Mouse (Mus musculus) forebrain, embryonic 12.5 days (tissue): ENCODE measurements around the gene Ctbp2. TPM values are rescaled to one million over a fixed set of nuclear protein-coding genes. Genes with fewer than 3 reads are reported as not detected.

ENCODE experiments used
- polyA plus RNA-seq: library from polyadenylated mRNA; unstranded; fragments of >200 nt; fragmentation: Nextera tagmentation; extraction: Ambion mirVana; gene quantifications from 2 replicates; pipeline ENCODE4 v1.2.1, GENCODE M21; 2016

Gene Ctbp2
- polyA plus RNA-seq, 1 experiment from 2014 or later = 133 TPM

Other genes starting within 250 kb of the Ctbp2 start
- gene Zranb1, start 193.2 kb downstream of the Ctbp2 start, polyA plus RNA-seq = 18.5 and 20.1 TPM in 2 replicates
- 78.4 and 89.6 TPM in 2 replicates for gene Fgfr2, start 1.0 kb downstream of the Ctbp2 start, polyA plus RNA-seq